Mouse (Mus musculus): ENCODE measurements around the gene Lnx1. TPM values are rescaled to one million over a fixed set of nuclear protein-coding genes. Genes with fewer than 3 reads are reported as not detected.

Lnx1 gene
- polyA plus RNA-seq, 1 experiment from 2014 or later, result 6.1 TPM

GRCm38 (mm10) chr5:74649122-74649521, 53.6 kb downstream of the Lnx1 start:
- H3K9ac ChIP-seq (ENCODE audit: low read depth, low read length), result no peak overlapping the region
- ATAC-seq, result no peak
- no peaks in the 10 kb centered on the region for H3K9me3 ChIP-seq (ENCODE audit: control insufficient read depth, low read length)
- no peak overlapping the region for H3K27ac ChIP-seq (ENCODE audit: low read length)
- H3K27me3 ChIP-seq (replicated peaks; ENCODE audit: control insufficient read depth, insufficient read depth, low read length), result no peaks in the 10 kb centered on the region
- no peaks in the 10 kb centered on the region for H3K36me3 ChIP-seq (ENCODE audit: control insufficient read depth, insufficient read depth, low read length)
- no peak overlapping the region for H3K4me2 ChIP-seq (ENCODE audit: low read depth, low read length)
- WGBS, result 93% methylated on average over 1 of the region's 1 CpGs
- peaks cover 3% of the 10 kb centered on the region; the same call in 1 of the 2 replicates for H3K4me1 ChIP-seq (ENCODE audit: control insufficient read depth, insufficient read depth, low read length)
- H3K4me3 ChIP-seq (ENCODE audit: low read length), result no peak overlapping the region

GRCm38 (mm10) chr5:74648216-74648615, 54.5 kb downstream of the Lnx1 start:
- H3K9me3 ChIP-seq (ENCODE audit: control insufficient read depth, low read length), result no peaks in the 10 kb centered on the region
- H3K36me3 ChIP-seq (ENCODE audit: control insufficient read depth, insufficient read depth, low read length), result no peaks in the 10 kb centered on the region
- H3K4me3 ChIP-seq (ENCODE audit: low read length), result no peak overlapping the region
- no peak overlapping the region for H3K27ac ChIP-seq (ENCODE audit: low read length)
- H3K4me2 ChIP-seq (ENCODE audit: low read depth, low read length), result no peak overlapping the region
- WGBS, result 84% methylated on average over 9 of the region's 9 CpGs
- peaks cover 3% of the 10 kb centered on the region; the same call in 1 of the 2 replicates for H3K4me1 ChIP-seq (ENCODE audit: control insufficient read depth, insufficient read depth, low read length)
- no peak overlapping the region for H3K9ac ChIP-seq (ENCODE audit: low read depth, low read length)
- no peak for ATAC-seq
- H3K27me3 ChIP-seq (replicated peaks; ENCODE audit: control insufficient read depth, insufficient read depth, low read length), result no peaks in the 10 kb centered on the region

GRCm38 (mm10) chr5:74647584-74647984, 55.1 kb downstream of the Lnx1 start:
- no peaks in the 10 kb centered on the region for H3K27me3 ChIP-seq (replicated peaks; ENCODE audit: control insufficient read depth, insufficient read depth, low read length)
- no peak for ATAC-seq
- WGBS, result 49% methylated on average over 5 of the region's 6 CpGs

GRCm38 (mm10) chr5:74642291-74642690, 60.4 kb downstream of the Lnx1 start:
- no peaks in the 10 kb centered on the region for H3K4me1 ChIP-seq (ENCODE audit: control insufficient read depth, insufficient read depth, low read length)
- H3K36me3 ChIP-seq (ENCODE audit: control insufficient read depth, insufficient read depth, low read length), result no peaks in the 10 kb centered on the region
- 61% methylated on average over 2 of the region's 2 CpGs for WGBS
- no peaks in the 10 kb centered on the region for H3K9me3 ChIP-seq (ENCODE audit: control insufficient read depth, low read length)
- no peaks in the 10 kb centered on the region for H3K27me3 ChIP-seq (replicated peaks; ENCODE audit: control insufficient read depth, insufficient read depth, low read length)
- no peak overlapping the region for H3K4me2 ChIP-seq (ENCODE audit: low read depth, low read length)
- no peak overlapping the region for H3K4me3 ChIP-seq (ENCODE audit: low read length)
- H3K9ac ChIP-seq (ENCODE audit: low read depth, low read length), result no peak overlapping the region
- no peak overlapping the region for H3K27ac ChIP-seq (ENCODE audit: low read length)
- ATAC-seq, result no peak

More at GRCm38 (mm10) chr5:74647584-74647984, 55.1 kb downstream of the Lnx1 start:
- Histone ChIP-seq H3K27ac (ENCODE audit: low read length) (no peak overlapping the region), H3K4me1 (ENCODE audit: control insufficient read depth, insufficient read depth, low read length) (peaks cover 3% of the 10 kb centered on the region; the same call in 1 of the 2 replicates), H3K4me3 (ENCODE audit: low read length) (no peak overlapping the region), H3K4me2 (ENCODE audit: low read depth, low read length) (no peak overlapping the region), H3K9me3 (ENCODE audit: control insufficient read depth, low read length) (no peaks in the 10 kb centered on the region), H3K36me3 (ENCODE audit: control insufficient read depth, insufficient read depth, low read length) (no peaks in the 10 kb centered on the region), H3K9ac (ENCODE audit: low read depth, low read length) (no peak overlapping the region)

- no peaks in the 10 kb centered on the region for H3K27me3 ChIP-seq (replicated peaks; ENCODE audit: control insufficient read depth, insufficient read depth, low read length)
- no peak overlapping the region for H3K4me2 ChIP-seq (ENCODE audit: low read depth, low read length)
- WGBS, result 61% methylated on average over 6 of the region's 6 CpGs
- no peaks in the 10 kb centered on the region for H3K9me3 ChIP-seq (ENCODE audit: control insufficient read depth, low read length)
- no peaks in the 10 kb centered on the region for H3K4me1 ChIP-seq (ENCODE audit: control insufficient read depth, insufficient read depth, low read length)
- ATAC-seq, result 0 out of 2 replicates have a peak, but pooled peaks have one; percentile 11
- no peak overlapping the region for H3K4me3 ChIP-seq (ENCODE audit: low read length)
- H3K9ac ChIP-seq (ENCODE audit: low read depth, low read length), result no peak overlapping the region
- H3K27ac ChIP-seq (ENCODE audit: low read length), result no peak overlapping the region
- no peaks in the 10 kb centered on the region for H3K36me3 ChIP-seq (ENCODE audit: control insufficient read depth, insufficient read depth, low read length)
Observed at GRCm38 (mm10) chr5:74641000-74641399, 61.7 kb downstream of the Lnx1 start.

- Histone ChIP-seq H3K27ac (ENCODE audit: low read length) (no peak overlapping the region), H3K27me3 (replicated peaks; ENCODE audit: control insufficient read depth, insufficient read depth, low read length) (no peaks in the 10 kb centered on the region), H3K4me3 (ENCODE audit: low read length) (no peak overlapping the region), H3K9me3 (ENCODE audit: control insufficient read depth, low read length) (no peaks in the 10 kb centered on the region), H3K36me3 (ENCODE audit: control insufficient read depth, insufficient read depth, low read length) (no peaks in the 10 kb centered on the region), H3K4me2 (ENCODE audit: low read depth, low read length) (no peak overlapping the region), H3K9ac (ENCODE audit: low read depth, low read length) (no peak overlapping the region), H3K4me1 (ENCODE audit: control insufficient read depth, insufficient read depth, low read length) (no peaks in the 10 kb centered on the region)
- no peak for ATAC-seq
- 84% methylated on average over 4 of the region's 4 CpGs for WGBS
Observed at GRCm38 (mm10) chr5:74640504-74640903, 62.2 kb downstream of the Lnx1 start.

GRCm38 (mm10) chr5:74639516-74639915, 63.2 kb downstream of the Lnx1 start:
- Histone ChIP-seq H3K4me2 (ENCODE audit: low read depth, low read length) (no peak overlapping the region), H3K27ac (ENCODE audit: low read length) (no peak overlapping the region), H3K27me3 (replicated peaks; ENCODE audit: control insufficient read depth, insufficient read depth, low read length) (no peaks in the 10 kb centered on the region), H3K36me3 (ENCODE audit: control insufficient read depth, insufficient read depth, low read length) (no peaks in the 10 kb centered on the region), H3K4me1 (ENCODE audit: control insufficient read depth, insufficient read depth, low read length) (no peaks in the 10 kb centered on the region), H3K9me3 (ENCODE audit: control insufficient read depth, low read length) (no peaks in the 10 kb centered on the region), H3K9ac (ENCODE audit: low read depth, low read length) (no peak overlapping the region), H3K4me3 (ENCODE audit: low read length) (no peak overlapping the region)
- WGBS, result 85% methylated on average over 6 of the region's 6 CpGs
- no peak for ATAC-seq

- H3K9ac ChIP-seq (ENCODE audit: low read depth, low read length), result no peak overlapping the region
- ATAC-seq, result no peak
- H3K9me3 ChIP-seq (ENCODE audit: control insufficient read depth, low read length), result no peaks in the 10 kb centered on the region
- H3K36me3 ChIP-seq (ENCODE audit: control insufficient read depth, insufficient read depth, low read length), result no peaks in the 10 kb centered on the region
- no peak overlapping the region for H3K4me3 ChIP-seq (ENCODE audit: low read length)
- no peaks in the 10 kb centered on the region for H3K4me1 ChIP-seq (ENCODE audit: control insufficient read depth, insufficient read depth, low read length)
- H3K4me2 ChIP-seq (ENCODE audit: low read depth, low read length), result no peak overlapping the region
- no peaks in the 10 kb centered on the region for H3K27me3 ChIP-seq (replicated peaks; ENCODE audit: control insufficient read depth, insufficient read depth, low read length)
- no peak overlapping the region for H3K27ac ChIP-seq (ENCODE audit: low read length)
- 67% methylated on average over 3 of the region's 3 CpGs for WGBS
Observed at GRCm38 (mm10) chr5:74634391-74634790, 68.3 kb downstream of the Lnx1 start.

GRCm38 (mm10) chr5:74633453-74633852, 69.3 kb downstream of the Lnx1 start:
- ATAC-seq, result no peak
- Histone ChIP-seq H3K36me3 (ENCODE audit: control insufficient read depth, insufficient read depth, low read length) (no peaks in the 10 kb centered on the region), H3K27me3 (replicated peaks; ENCODE audit: control insufficient read depth, insufficient read depth, low read length) (no peaks in the 10 kb centered on the region), H3K4me2 (ENCODE audit: low read depth, low read length) (no peak overlapping the region), H3K27ac (ENCODE audit: low read length) (no peak overlapping the region), H3K9ac (ENCODE audit: low read depth, low read length) (no peak overlapping the region), H3K9me3 (ENCODE audit: control insufficient read depth, low read length) (no peaks in the 10 kb centered on the region), H3K4me1 (ENCODE audit: control insufficient read depth, insufficient read depth, low read length) (no peaks in the 10 kb centered on the region), H3K4me3 (ENCODE audit: low read length) (no peak overlapping the region)
- WGBS, result 73% methylated on average over 6 of the region's 6 CpGs

- Histone ChIP-seq H3K36me3 (ENCODE audit: control insufficient read depth, insufficient read depth, low read length) (no peaks in the 10 kb centered on the region), H3K9me3 (ENCODE audit: control insufficient read depth, low read length) (no peaks in the 10 kb centered on the region), H3K4me2 (ENCODE audit: low read depth, low read length) (no peak overlapping the region), H3K27ac (ENCODE audit: low read length) (no peak overlapping the region), H3K27me3 (replicated peaks; ENCODE audit: control insufficient read depth, insufficient read depth, low read length) (no peaks in the 10 kb centered on the region), H3K4me3 (ENCODE audit: low read length) (no peak overlapping the region), H3K9ac (ENCODE audit: low read depth, low read length) (no peak overlapping the region), H3K4me1 (ENCODE audit: control insufficient read depth, insufficient read depth, low read length) (no peaks in the 10 kb centered on the region)
- 61% methylated on average over 17 of the region's 17 CpGs for WGBS
- ATAC-seq, result no peak
Observed at GRCm38 (mm10) chr5:74632369-74633114, 70.2 kb downstream of the Lnx1 start.
